Mouse (Mus musculus): ENCODE measurements at regions not wholly inside any gene's neighbourhood (a gene's known extent, or its start where the extent isn't known, plus 50 kb on each side); places are given as distances from the start of the nearest gene placed in this dataset.
"Not testable (repeated sequence)": the region's sequence is repeated elsewhere in the genome, so short reads cannot be mapped to it uniquely, and the experiment has no call there.

- TF ChIP-seq CTCF (IDR thresholded peaks at IDR 0.05; ENCODE audit: extremely low read depth, insufficient read depth, insufficient read length, insufficient replicate concordance) (no peak), POLR2A (IDR thresholded peaks at IDR 0.05; ENCODE audit: low read depth, low read length) (no peak)
- no peaks in the 10 kb centered on the region for H3K4me1 ChIP-seq (ENCODE audit: control insufficient read depth, insufficient read depth, insufficient read length)
- H3K27ac ChIP-seq (ENCODE audit: insufficient read depth, low read length) = no peak overlapping the region
- no peak overlapping the region for H3K4me3 ChIP-seq (ENCODE audit: extremely low read depth, insufficient read depth, insufficient read length)
- no peaks in the 10 kb centered on the region for H3K36me3 ChIP-seq (ENCODE audit: control insufficient read depth, insufficient read depth, low read length)
- no peaks in the 10 kb centered on the region for H3K27me3 ChIP-seq (ENCODE audit: control insufficient read depth, insufficient read depth, low read length)
- 53% methylated on average over 2 of the region's 2 CpGs for WGBS
- no peak for DNase-seq (ENCODE audit: low read depth in 1 of 2, low spot score in 2 of 2)
Observed at GRCm38 (mm10) chr13:4790414-4790813, 181.4 kb upstream of the Akr1e1 start.

DNA sequence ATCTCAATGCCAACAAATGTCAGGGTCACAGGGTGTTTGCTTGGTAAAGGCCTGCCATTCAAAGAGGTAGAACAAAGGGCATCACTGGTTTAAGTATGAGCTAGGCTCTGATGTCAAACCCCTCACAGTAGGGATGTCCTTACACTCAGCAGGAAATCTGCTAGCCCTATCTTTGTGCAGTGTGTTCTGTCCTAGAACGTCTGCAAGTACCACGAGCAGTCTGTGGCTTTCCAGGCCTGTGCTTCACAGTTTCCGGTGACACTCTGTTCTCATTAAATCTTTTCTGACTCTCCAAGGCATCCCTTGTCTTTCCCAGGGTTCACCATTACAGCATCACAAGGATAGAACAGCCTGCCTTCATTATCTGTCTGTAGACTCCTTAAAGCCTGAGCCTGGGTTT lies 174.3 kb upstream of the Akr1e1 start:
- Histone ChIP-seq H3K4me1 (ENCODE audit: control insufficient read depth, insufficient read depth, insufficient read length) (no peaks in the 10 kb centered on the region), H3K4me3 (ENCODE audit: extremely low read depth, insufficient read depth, insufficient read length) (no peak overlapping the region)

GRCm38 (mm10) chr13:4778264-4778823 lies 169.4 kb upstream of the Akr1e1 start:
- not testable (repeated sequence) for H3K36me3 ChIP-seq (ENCODE audit: control insufficient read depth, insufficient read depth, low read length); DNase-seq (ENCODE audit: low read depth in 1 of 2, low spot score in 2 of 2)
- WGBS = 78% methylated on average over 3 of the region's 3 CpGs

More for the DNA sequence above, 174.3 kb upstream of the Akr1e1 start:
- no peak overlapping the region for H3K27ac ChIP-seq (ENCODE audit: insufficient read depth, low read length)
- H3K36me3 ChIP-seq (ENCODE audit: control insufficient read depth, insufficient read depth, low read length) = no peaks in the 10 kb centered on the region
- TF ChIP-seq CTCF (IDR thresholded peaks at IDR 0.05; ENCODE audit: extremely low read depth, insufficient read depth, insufficient read length, insufficient replicate concordance) (no peak), POLR2A (IDR thresholded peaks at IDR 0.05; ENCODE audit: low read depth, low read length) (no peak)
- H3K27me3 ChIP-seq (ENCODE audit: control insufficient read depth, insufficient read depth, low read length) = no peaks in the 10 kb centered on the region
- no peak for DNase-seq (ENCODE audit: low read depth in 1 of 2, low spot score in 2 of 2)
- WGBS = 50% methylated on average over 3 of the region's 3 CpGs

GRCm38 (mm10) chr13:4776855-4777254 lies 167.9 kb upstream of the Akr1e1 start:
- Histone ChIP-seq H3K27ac (ENCODE audit: insufficient read depth, low read length) (no peak overlapping the region), H3K36me3 (ENCODE audit: control insufficient read depth, insufficient read depth, low read length) (no peaks in the 10 kb centered on the region), H3K4me3 (ENCODE audit: extremely low read depth, insufficient read depth, insufficient read length) (no peak overlapping the region), H3K27me3 (ENCODE audit: control insufficient read depth, insufficient read depth, low read length) (no peaks in the 10 kb centered on the region), H3K4me1 (ENCODE audit: control insufficient read depth, insufficient read depth, insufficient read length) (no peaks in the 10 kb centered on the region)
- TF ChIP-seq CTCF (IDR thresholded peaks at IDR 0.05; ENCODE audit: extremely low read depth, insufficient read depth, insufficient read length, insufficient replicate concordance) = 0 out of 2 replicates have a peak, but pooled peaks have one; percentile 1
- no peak for TF ChIP-seq POLR2A (IDR thresholded peaks at IDR 0.05; ENCODE audit: low read depth, low read length)
- WGBS = 31% methylated on average over 4 of the region's 4 CpGs
- DNase-seq (ENCODE audit: low read depth in 1 of 2, low spot score in 2 of 2) = no peak

More at GRCm38 (mm10) chr13:4778264-4778823, 169.4 kb upstream of the Akr1e1 start:
- H3K4me3 ChIP-seq (ENCODE audit: extremely low read depth, insufficient read depth, insufficient read length); H3K4me1 ChIP-seq (ENCODE audit: control insufficient read depth, insufficient read depth, insufficient read length); H3K27me3 ChIP-seq (ENCODE audit: control insufficient read depth, insufficient read depth, low read length); H3K27ac ChIP-seq (ENCODE audit: insufficient read depth, low read length): not testable (repeated sequence)

DNA sequence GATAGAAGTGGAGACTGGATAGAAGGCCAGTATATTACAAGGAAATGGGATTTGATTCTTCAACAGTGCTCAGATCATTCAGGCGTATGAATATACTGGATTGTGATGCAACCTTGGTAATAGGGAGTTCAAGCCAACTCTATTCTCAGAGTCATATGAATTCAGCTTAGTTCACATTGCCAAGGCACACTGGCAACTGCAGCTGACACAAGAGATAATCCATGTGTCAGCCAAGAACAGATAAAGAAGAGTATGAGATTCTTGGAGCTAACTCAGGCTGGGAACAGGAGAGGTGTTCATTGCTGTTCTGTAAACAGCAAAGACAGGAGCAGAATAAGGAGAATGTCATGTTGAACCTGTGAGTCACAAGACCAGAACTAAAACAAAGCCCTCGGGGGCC lies 163.3 kb upstream of the Akr1e1 start:
- TF ChIP-seq POLR2A (IDR thresholded peaks at IDR 0.05; ENCODE audit: low read depth, low read length) (no peak), CTCF (IDR thresholded peaks at IDR 0.05; ENCODE audit: extremely low read depth, insufficient read depth, insufficient read length, insufficient replicate concordance) (no peak)
- H3K27me3 ChIP-seq (ENCODE audit: control insufficient read depth, insufficient read depth, low read length) = no peaks in the 10 kb centered on the region
- no peak overlapping the region for H3K4me3 ChIP-seq (ENCODE audit: extremely low read depth, insufficient read depth, insufficient read length)
- no peaks in the 10 kb centered on the region for H3K36me3 ChIP-seq (ENCODE audit: control insufficient read depth, insufficient read depth, low read length)
- no peaks in the 10 kb centered on the region for H3K4me1 ChIP-seq (ENCODE audit: control insufficient read depth, insufficient read depth, insufficient read length)
- no peak for DNase-seq (ENCODE audit: low read depth in 1 of 2, low spot score in 2 of 2)
- no peak overlapping the region for H3K27ac ChIP-seq (ENCODE audit: insufficient read depth, low read length)
- 81% methylated on average over 2 of the region's 2 CpGs for WGBS

- DNase-seq (ENCODE audit: low read depth in 1 of 2, low spot score in 2 of 2) = peak in 1 of 2 experiments; percentile 5
- H3K4me1 ChIP-seq (ENCODE audit: control insufficient read depth, insufficient read depth, insufficient read length) = no peaks in the 10 kb centered on the region
- H3K36me3 ChIP-seq (ENCODE audit: control insufficient read depth, insufficient read depth, low read length) = no peaks in the 10 kb centered on the region
- WGBS = 44% methylated on average over 12 of the region's 12 CpGs
- TF ChIP-seq POLR2A (IDR thresholded peaks at IDR 0.05; ENCODE audit: low read depth, low read length) = no peak
- H3K4me3 ChIP-seq (ENCODE audit: extremely low read depth, insufficient read depth, insufficient read length) = no peak overlapping the region
- no peak overlapping the region for H3K27ac ChIP-seq (ENCODE audit: insufficient read depth, low read length)
- H3K27me3 ChIP-seq (ENCODE audit: control insufficient read depth, insufficient read depth, low read length) = no peaks in the 10 kb centered on the region
Observed at GRCm38 (mm10) chr13:4771120-4772075, 162.4 kb upstream of the Akr1e1 start.

DNA sequence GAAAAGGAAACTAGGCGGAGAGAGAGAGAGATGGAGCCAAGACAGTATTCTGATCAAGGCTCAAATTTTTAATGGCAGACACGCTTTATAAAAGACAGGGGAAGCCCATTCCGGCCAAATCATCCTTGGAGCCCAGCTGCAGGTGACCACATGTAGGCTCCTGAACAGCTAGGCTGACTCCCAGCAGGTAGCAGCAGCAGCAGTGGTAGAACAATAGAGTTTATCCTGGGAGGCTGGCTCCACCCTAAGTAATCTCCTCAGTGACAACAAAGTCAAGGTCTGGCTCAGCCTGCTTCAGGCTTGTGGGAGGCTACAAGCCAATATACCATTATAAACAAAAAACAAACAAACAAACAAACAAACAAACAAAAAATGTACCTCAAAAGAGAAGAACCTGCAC lies 151.0 kb upstream of the Akr1e1 start:
- DNase-seq (ENCODE audit: low read depth in 1 of 2, low spot score in 2 of 2) = no peak
- Histone ChIP-seq H3K4me1 (ENCODE audit: control insufficient read depth, insufficient read depth, insufficient read length) (no peaks in the 10 kb centered on the region), H3K27me3 (ENCODE audit: control insufficient read depth, insufficient read depth, low read length) (no peaks in the 10 kb centered on the region), H3K27ac (ENCODE audit: insufficient read depth, low read length) (no peak overlapping the region), H3K36me3 (ENCODE audit: control insufficient read depth, insufficient read depth, low read length) (no peaks in the 10 kb centered on the region), H3K4me3 (ENCODE audit: extremely low read depth, insufficient read depth, insufficient read length) (no peak overlapping the region)
- WGBS = 98% methylated on average over 3 of the region's 3 CpGs
- TF ChIP-seq CTCF (IDR thresholded peaks at IDR 0.05; ENCODE audit: extremely low read depth, insufficient read depth, insufficient read length, insufficient replicate concordance) (no peak), POLR2A (IDR thresholded peaks at IDR 0.05; ENCODE audit: low read depth, low read length) (no peak)
